Mouse (Mus musculus): ENCODE results near the gene Plod2.

Gene Plod2

DNA sequence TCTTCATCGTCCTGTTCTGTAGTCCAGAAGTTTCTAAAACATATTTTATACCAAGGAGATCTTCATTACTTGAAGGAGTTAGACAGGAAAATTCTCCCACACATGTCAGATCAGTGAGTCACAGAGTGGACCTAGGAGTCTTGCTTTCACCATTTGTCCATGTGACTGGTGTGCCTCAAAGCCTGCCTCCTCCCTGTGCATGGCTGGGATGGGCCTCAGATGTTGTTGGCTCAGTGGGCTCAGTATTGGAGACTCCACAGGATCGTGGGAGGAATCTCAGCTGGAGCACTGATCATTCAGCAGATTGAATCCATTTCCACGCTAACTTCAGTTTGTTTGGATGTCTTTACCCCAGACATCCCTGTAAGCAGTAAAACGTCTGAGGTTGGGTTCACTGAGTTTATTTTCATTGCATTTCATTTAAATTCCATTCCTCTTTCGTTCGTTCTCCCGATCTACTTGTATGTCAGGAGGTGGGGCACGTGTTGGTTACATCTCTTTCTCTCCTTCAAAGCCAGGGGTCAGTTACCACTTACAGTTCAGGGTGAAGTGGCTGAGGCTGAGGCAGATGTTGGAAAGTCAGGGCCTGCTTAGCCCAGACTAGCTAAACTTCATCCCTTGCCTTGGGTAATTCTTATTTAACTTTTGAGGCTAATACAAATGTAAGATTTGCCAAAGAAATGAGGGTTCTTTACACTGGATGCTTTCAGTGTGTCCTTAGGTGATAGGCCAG is 30.5 kb downstream of the Plod2 start:
- no peak for TF ChIP-seq GATA4 (IDR thresholded peaks at IDR 0.05; ENCODE audit: insufficient replicate concordance, low read length)

DNA sequence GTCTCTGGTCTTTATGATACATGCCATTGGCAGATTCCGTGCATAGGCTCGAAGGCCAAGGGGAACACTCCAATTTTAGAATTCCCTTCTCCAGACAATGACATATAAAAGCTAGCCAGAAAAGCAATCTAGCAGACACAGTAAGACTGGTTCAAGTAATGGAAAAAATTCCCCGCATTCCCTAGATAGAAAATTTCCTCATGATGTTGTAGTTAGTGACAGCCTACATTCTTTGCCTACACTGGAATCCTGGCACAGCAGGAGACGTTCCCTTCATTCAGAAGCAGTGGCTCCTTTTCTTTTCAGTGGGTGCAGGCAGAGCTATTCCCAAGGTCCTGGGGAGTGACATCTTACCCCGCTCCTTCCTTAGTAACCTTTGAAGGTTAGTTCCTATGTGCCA is 41.9 kb downstream of the Plod2 start:
- no peak for TF ChIP-seq GATA4 (IDR thresholded peaks at IDR 0.05; ENCODE audit: insufficient replicate concordance, low read length)

DNA sequence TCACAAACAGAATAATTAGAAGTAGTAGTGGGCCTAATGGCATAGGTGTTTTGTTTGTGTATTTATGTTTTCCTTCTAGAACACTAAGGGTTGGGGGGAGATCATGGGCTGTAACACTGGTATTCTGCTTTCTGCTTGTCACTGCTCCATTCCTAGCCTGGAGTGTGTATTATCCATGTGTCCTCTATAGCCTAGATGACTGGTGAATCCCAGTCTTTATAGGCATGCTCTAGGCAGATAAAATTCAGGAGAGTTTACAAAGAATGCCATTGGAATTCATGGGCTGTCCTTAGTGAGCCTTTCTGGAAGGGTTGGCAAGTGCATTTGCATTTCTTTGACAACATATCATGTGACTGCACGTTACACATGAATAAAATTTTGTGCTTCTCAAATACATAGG is 44.0 kb downstream of the Plod2 start:
- no peak for TF ChIP-seq GATA4 (IDR thresholded peaks at IDR 0.05; ENCODE audit: insufficient replicate concordance, low read length)

GRCm38 (mm10) chr9:92587391-92587790 is 45.4 kb downstream of the Plod2 start:
- no peak for TF ChIP-seq GATA4 (IDR thresholded peaks at IDR 0.05; ENCODE audit: insufficient replicate concordance, low read length)

DNA sequence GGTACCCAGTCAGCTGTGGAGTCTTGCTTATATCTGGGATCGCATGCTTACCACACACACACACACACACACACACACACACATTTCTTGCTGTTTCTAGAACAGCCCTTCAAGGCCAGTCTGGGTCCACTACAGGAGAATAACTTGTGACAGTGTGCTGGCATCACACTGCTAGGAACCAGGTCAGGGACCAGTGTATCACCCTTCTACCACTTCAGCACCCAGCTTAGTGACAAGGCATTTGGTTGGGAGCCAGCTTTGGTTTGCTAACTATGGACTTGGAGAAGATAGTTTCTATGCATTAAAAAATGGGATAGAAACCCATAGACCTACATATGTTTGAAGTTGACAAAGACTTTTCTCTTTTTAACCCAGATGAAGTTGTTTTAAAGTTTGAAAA is 46.2 kb downstream of the Plod2 start:
- TF ChIP-seq GATA4 (IDR thresholded peaks at IDR 0.05; ENCODE audit: insufficient replicate concordance, low read length): no peak

GRCm38 (mm10) chr9:92589021-92589420 is 47.0 kb downstream of the Plod2 start:
- no peak for TF ChIP-seq GATA4 (IDR thresholded peaks at IDR 0.05; ENCODE audit: insufficient replicate concordance, low read length)

DNA sequence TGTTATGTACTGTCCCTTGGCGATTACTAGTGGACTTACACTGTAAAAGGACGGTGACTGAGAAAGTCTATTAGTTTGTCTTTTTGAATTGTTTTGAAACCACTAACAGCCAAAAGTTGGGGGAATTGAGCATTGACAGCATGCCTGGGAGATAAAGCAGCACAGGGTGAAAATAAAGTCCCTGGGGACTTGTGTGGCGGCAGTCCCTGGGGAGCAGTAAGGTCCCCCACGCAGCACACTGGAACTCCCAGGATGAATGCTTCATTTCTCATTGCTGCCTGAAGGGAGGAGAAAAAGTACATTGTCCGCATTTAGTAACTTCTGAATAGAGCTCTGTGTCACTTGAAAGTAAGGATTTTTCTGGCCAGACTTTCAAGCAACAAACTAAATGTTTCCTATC is 49.5 kb downstream of the Plod2 start:
- no peak for TF ChIP-seq GATA4 (IDR thresholded peaks at IDR 0.05; ENCODE audit: insufficient replicate concordance, low read length)

DNA sequence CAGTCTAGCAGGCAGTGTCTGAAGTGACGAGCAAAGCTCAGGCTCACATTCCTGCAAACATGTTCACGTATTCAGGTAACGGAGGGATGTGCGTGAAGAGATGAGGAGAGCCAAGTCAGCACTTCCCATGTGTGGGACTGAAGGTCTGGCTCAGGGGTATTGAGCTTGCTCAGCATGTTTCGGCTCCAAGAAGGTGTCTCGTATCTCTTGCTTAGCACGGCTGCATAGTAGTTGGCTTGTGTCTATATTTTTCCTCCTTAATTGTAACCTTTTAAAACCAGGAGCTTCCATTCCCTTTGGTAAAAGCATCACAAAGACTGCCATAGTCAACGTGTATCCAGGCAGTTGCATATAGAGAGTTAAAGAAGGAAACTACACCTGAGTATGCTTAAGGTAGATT is 50.7 kb downstream of the Plod2 start:
- TF ChIP-seq GATA4 (IDR thresholded peaks at IDR 0.05; ENCODE audit: insufficient replicate concordance, low read length): no peak

GRCm38 (mm10) chr9:92594491-92594890 is 52.5 kb downstream of the Plod2 start:
- no peak for TF ChIP-seq GATA4 (IDR thresholded peaks at IDR 0.05; ENCODE audit: insufficient replicate concordance, low read length)

DNA sequence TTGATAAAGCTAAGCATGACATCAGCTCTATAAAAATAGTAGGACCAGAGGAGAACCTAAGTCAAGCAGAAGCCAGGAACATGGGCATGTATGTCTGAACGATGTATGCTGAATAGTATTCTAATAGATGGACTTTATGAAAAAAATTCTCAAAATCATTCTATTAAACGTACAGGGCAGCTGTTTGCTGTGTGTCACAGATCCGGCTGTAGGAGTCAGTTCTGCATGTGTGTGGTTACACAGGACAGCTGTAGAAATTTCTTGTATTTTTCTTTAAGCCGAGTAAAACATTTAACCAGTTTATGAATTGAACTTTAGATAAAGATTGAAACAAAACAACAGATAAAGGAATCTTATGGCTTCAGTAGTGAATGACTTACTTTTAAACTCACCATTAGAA is 53.3 kb downstream of the Plod2 start:
- TF ChIP-seq GATA4 (IDR thresholded peaks at IDR 0.05; ENCODE audit: insufficient replicate concordance, low read length): no peak

GRCm38 (mm10) chr9:92596916-92597547 is 55.0 kb downstream of the Plod2 start:
- TF ChIP-seq GATA4 (IDR thresholded peaks at IDR 0.05; ENCODE audit: insufficient replicate concordance, low read length): no peak

DNA sequence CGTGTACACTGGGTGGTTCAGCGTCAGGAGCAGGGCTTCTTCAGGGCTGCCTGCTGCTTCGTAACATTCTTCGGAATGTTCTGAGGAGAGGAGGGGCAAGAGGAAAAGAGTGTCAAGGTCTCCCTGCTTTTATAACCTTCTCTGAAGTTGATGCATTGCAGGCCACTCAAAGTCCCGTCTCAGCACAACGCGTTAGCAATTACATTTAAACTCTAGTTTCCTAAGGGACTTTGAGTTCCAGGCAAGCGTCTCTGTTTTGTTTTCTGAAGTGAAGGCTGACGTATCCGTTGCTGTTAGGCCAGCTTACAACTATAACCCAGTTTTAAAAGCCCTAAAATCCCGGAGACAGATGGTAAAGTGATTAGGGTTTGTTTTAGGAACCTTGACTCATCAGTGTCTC is 55.8 kb downstream of the Plod2 start:
- TF ChIP-seq GATA4 (IDR thresholded peaks at IDR 0.05; ENCODE audit: insufficient replicate concordance, low read length): no peak

DNA sequence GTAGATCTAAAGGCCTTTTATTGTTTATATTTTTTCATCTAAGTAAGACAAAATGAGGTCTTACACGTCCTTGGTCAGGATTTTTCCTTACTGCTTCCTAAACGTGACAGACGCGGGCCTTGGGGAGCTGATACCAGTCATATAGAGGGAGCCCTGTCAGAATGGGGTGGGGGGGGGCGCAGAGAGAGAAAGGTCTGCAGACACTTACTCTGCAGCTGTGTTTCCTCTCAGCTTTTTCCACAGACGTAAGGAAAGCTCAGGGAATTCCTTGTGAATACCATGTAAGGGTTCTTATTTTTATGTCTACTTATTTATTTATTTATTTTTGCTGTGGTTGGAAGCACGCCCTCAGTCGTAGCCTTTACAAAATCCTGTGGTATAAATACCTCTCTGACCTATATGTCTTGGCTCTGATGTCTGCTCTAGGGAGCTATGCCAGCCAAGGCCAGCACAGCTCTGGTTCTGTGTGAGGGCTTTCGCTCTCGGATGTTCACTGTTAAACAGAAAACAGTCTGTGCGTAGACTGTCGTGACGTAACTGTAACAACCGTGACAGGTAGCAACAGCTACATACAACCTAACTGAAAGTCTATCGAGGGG is 58.0 kb downstream of the Plod2 start:
- no peak for TF ChIP-seq GATA4 (IDR thresholded peaks at IDR 0.05; ENCODE audit: insufficient replicate concordance, low read length)

- no peak for TF ChIP-seq GATA4 (IDR thresholded peaks at IDR 0.05; ENCODE audit: insufficient replicate concordance, low read length)
Observed at GRCm38 (mm10) chr9:92601551-92601950, 59.5 kb downstream of the Plod2 start.

- no peak for TF ChIP-seq GATA4 (IDR thresholded peaks at IDR 0.05; ENCODE audit: insufficient replicate concordance, low read length)
Observed at GRCm38 (mm10) chr9:92603541-92603940, 61.5 kb downstream of the Plod2 start.

DNA sequence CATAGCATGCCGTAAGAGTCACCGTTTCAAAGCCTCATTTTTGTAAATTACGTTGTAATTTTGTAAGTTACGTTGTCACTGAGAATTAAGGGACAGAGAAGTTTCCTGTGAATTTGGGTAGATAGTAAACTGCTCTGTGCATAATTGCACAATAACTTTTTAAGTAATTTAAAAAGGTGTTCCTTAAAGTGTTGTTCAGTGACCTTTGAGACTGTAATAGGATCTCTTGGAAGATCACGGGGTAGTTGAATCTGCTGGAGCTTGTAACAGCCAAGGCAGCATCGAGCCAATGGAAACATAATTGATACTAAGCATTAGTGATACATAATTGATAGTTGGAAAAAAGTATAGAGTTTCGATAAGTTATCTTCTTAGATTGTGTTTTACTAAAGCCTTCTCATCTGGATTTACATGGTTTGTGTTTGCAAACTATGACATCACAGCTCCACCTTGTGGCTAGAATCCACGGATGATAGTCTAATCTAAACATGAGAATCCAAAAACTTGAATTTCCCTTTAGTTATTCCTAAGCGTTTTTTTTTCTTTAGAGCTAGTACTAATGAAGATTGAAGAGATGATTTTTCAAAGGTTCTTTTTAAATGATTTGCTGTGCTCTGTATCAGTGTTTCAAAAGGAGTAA is 68.7 kb downstream of the Plod2 start:
- TF ChIP-seq GATA4 (IDR thresholded peaks at IDR 0.05; ENCODE audit: insufficient replicate concordance, low read length): no peak

Measured in liver, adult (tissue).